Mouse (Mus musculus) urinary bladder, postnatal 14 days (tissue): ENCODE results near the gene Cntn1.

Source experiments
- DNase-seq: peaks from one replicate; pipeline ENCODE4 v3.0.0; 2021; ENCODE audit warnings: low spot score

The Cntn1 gene

GRCm38 (mm10) chr15:92050996-92051352 is at the start of gene Cntn1:
Cntn1 (plus strand) TSS chr15:92051165.
- DNase-seq: peak; percentile 31

GRCm38 (mm10) chr15:92001431-92001830 is 49.5 kb upstream of the Cntn1 start:
- no peak for DNase-seq

GRCm38 (mm10) chr15:92012165-92013083 is 38.5 kb upstream of the Cntn1 start:
- no peak for DNase-seq

- no peak for DNase-seq
These were observed 16.9 kb upstream of the Cntn1 start for GRCm38 (mm10) chr15:92034111-92034510.

- DNase-seq: no peak
These were observed 8.4 kb upstream of the Cntn1 start for GRCm38 (mm10) chr15:92042538-92042937.

- no peak for DNase-seq
These were observed 4.9 kb upstream of the Cntn1 start for GRCm38 (mm10) chr15:92046042-92046441.

- no peak for DNase-seq
These were observed 2.9 kb upstream of the Cntn1 start for GRCm38 (mm10) chr15:92048031-92048430.

- DNase-seq: no peak
These were observed 2.4 kb upstream of the Cntn1 start for GRCm38 (mm10) chr15:92048531-92048930.

GRCm38 (mm10) chr15:92051353-92052132 is 578 bp downstream of the Cntn1 start:
- DNase-seq: no peak

GRCm38 (mm10) chr15:92052133-92052463 is 1.1 kb downstream of the Cntn1 start:
- DNase-seq: no peak

GRCm38 (mm10) chr15:92057553-92057952 is 6.6 kb downstream of the Cntn1 start:
- no peak for DNase-seq

GRCm38 (mm10) chr15:92060986-92061385 is 10.0 kb downstream of the Cntn1 start:
- DNase-seq: no peak

- no peak for DNase-seq
These were observed 28.5 kb downstream of the Cntn1 start for GRCm38 (mm10) chr15:92079416-92079815.

- no peak for DNase-seq
These were observed 34.9 kb downstream of the Cntn1 start for GRCm38 (mm10) chr15:92085876-92086275.

- DNase-seq: no peak
These were observed 36.8 kb downstream of the Cntn1 start for GRCm38 (mm10) chr15:92087691-92088286.

GRCm38 (mm10) chr15:92090787-92091186 is 39.8 kb downstream of the Cntn1 start:
- DNase-seq: no peak

- no peak for DNase-seq
These were observed 41.1 kb downstream of the Cntn1 start for GRCm38 (mm10) chr15:92092041-92092440.

- no peak for DNase-seq
These were observed 48.6 kb downstream of the Cntn1 start for GRCm38 (mm10) chr15:92099410-92100174.

GRCm38 (mm10) chr15:92101956-92102355 is 51.0 kb downstream of the Cntn1 start:
- DNase-seq: no peak

GRCm38 (mm10) chr15:92112455-92112854 is 61.5 kb downstream of the Cntn1 start:
- peak; percentile 5 for DNase-seq

- DNase-seq: no peak
These were observed 82.0 kb downstream of the Cntn1 start for GRCm38 (mm10) chr15:92132936-92133335.

- DNase-seq: no peak
These were observed 83.3 kb downstream of the Cntn1 start for GRCm38 (mm10) chr15:92134254-92134653.
